ENCODE assay signal across 26 mouse cellular contexts in genomic region chr10:89243808-89244207, GRCm38 (mm10).
DNase-seq lines count a peak whose midpoint lies in the region; ATAC-seq and TF ChIP-seq lines count a peak whose summit lies in the region.
"Had no signal": no experiment of that assay in that cellular context is flagged by ENCODE, and none has a peak within 500 bp of the region (broad histone marks: within the 10 kb centered on the region; RNA-seq: fewer than 3 reads in every experiment).

No protein-coding gene starts in this region.

- peaks cover 2% of the 10 kb centered on the region; the same call in 1 of the 2 replicates for H3K4me1 ChIP-seq in cortical plate, adult 2 months (ENCODE audit: control insufficient read depth, insufficient read depth, low read length)
- H3K4me1 ChIP-seq: embryonic facial prominence, embryonic 12.5 days; embryonic facial prominence, embryonic 15.5 days; heart, embryonic 12.5 days; heart, embryonic 15.5 days had no signal

- H3K27ac ChIP-seq in layer of hippocampus, adult 2 months = peak overlapping the region; percentile 41
- H3K27ac ChIP-seq in cortical plate, adult 2 months (ENCODE audit: insufficient read depth, low read length) = peak overlapping the region; percentile 29; the same call in 1 of the 2 replicates
- H3K27ac ChIP-seq: embryonic facial prominence, embryonic 12.5 days; embryonic facial prominence, embryonic 15.5 days; heart, embryonic 15.5 days; hindbrain, embryonic 14.5 days; hindbrain, postnatal 0 days had no signal

- no peak for ATAC-seq in activated CD4-positive, CD25-positive, alpha-beta regulatory T cell, adult 4 months
- ATAC-seq: CD4-positive, CD25-positive, alpha-beta regulatory T cell, adult 4 months; forebrain, embryonic 14.5 days; forebrain, postnatal 0 days; hindbrain, postnatal 0 days; inflammation-experienced regulatory T-cells, adult 6 months had no signal

- TF ChIP-seq CTCF in layer of hippocampus, adult 2 months (conservative IDR thresholded peaks at IDR 0.05) = no peak
- TF ChIP-seq CTCF in cortical plate, adult 2 months (IDR thresholded peaks at IDR 0.05; ENCODE audit: extremely low read depth, insufficient read depth, low read length) = no peak

- DNase-seq in layer of hippocampus, adult 2 months (ENCODE audit: low spot score in 2 of 2) = peak in 1 of 2 experiments; percentile 14
- DNase-seq in layer of hippocampus, postnatal 14 days (ENCODE audit: low spot score in 2 of 2) = no peak
- peak; percentile 46 for DNase-seq in right cerebral cortex, adult 18-20 months
- no peak for DNase-seq in right cerebral cortex, postnatal 4 days
- peak; percentile 82 for DNase-seq in brain, adult 2 months (ENCODE audit: low read depth, low spot score)
- DNase-seq: adrenal gland, adult 8-10 months; adrenal gland, postnatal 25 days; cerebellum, adult 18-20 months; cerebellum, adult 9-10 months; cerebellum, postnatal 14 days; forebrain, postnatal 0 days; gastrocnemius, postnatal 25 days; heart, adult 18-20 months; heart, postnatal 14 days; heart, postnatal 4 days had no signal

- TF ChIP-seq POLR2A in cortical plate, adult 2 months (IDR thresholded peaks at IDR 0.05; ENCODE audit: extremely low read depth, insufficient read depth, low read length) = no peak

- H3K4me3 ChIP-seq in layer of hippocampus, adult 2 months = no peak overlapping the region
- H3K4me3 ChIP-seq in cortical plate, adult 2 months (ENCODE audit: insufficient read depth, low read length) = no peak overlapping the region
- H3K4me3 ChIP-seq: embryonic facial prominence, embryonic 12.5 days; embryonic facial prominence, embryonic 15.5 days; heart, embryonic 12.5 days; heart, embryonic 15.5 days had no signal

Comparison
In these comparisons a context has a peak if more than half of its experiments do, and no peak if none do; other contexts are left out.
1. DNase-seq: peak in right cerebral cortex, adult 18-20 months (single experiment) and brain, adult 2 months (single experiment); none in layer of hippocampus, postnatal 14 days (0 of 2) and right cerebral cortex, postnatal 4 days (single experiment).